Mouse (Mus musculus) CH12.LX (cell line): ENCODE measurements at regions not wholly inside any gene's neighbourhood (a gene's known extent, or its start where the extent isn't known, plus 50 kb on each side); places are given as distances from the start of the nearest gene placed in this dataset.
"Not testable (repeated sequence)": the region's sequence is repeated elsewhere in the genome, so short reads cannot be mapped to it uniquely, and the experiment has no call there.

Experiments
- DNase-seq: peaks from one replicate; pipeline ENCODE4 v3.0.0-alpha.2; 2013; ENCODE audit errors: extremely low read depth
- H3K27ac ChIP-seq: 2 replicates; pipeline ENCODE4 v1.5.1; 2012; ENCODE audit warnings: low read depth, mild to moderate bottlenecking, control low read depth, moderate library complexity; ENCODE audit not compliant: insufficient read depth
- H3K27me3 ChIP-seq: replicated peaks from 2 replicates; pipeline ENCODE3; 2012; ENCODE audit warnings: inconsistent platforms
- H3K36me3 ChIP-seq, 2 experiments: replicated peaks in 1 of 2; 2 replicates each; pipeline versions ENCODE3 to v1.6.1; 2012; ENCODE audit warnings: inconsistent platforms in 1 of 2, low read length in 1 of 2, mild to moderate bottlenecking in 1 of 2, mixed read lengths in 1 of 2, moderate library complexity in 1 of 2; ENCODE audit not compliant: control insufficient read depth in 1 of 2, insufficient read depth in 1 of 2
- H3K4me1 ChIP-seq, 2 experiments: 2 replicates each; pipeline ENCODE4 v1.6.1; 2012; ENCODE audit warnings: inconsistent platforms in 1 of 2, moderate library complexity in 1 of 2; ENCODE audit not compliant: insufficient read depth in 2 of 2, control insufficient read depth in 1 of 2
- H3K4me2 ChIP-seq: 2 replicates; pipeline ENCODE4 v1.6.1; 2012; ENCODE audit warnings: low read depth, mild to moderate bottlenecking, control low read depth; ENCODE audit not compliant: poor library complexity, insufficient read depth, severe bottlenecking
- H3K4me3 ChIP-seq, 3 experiments: fragments of 150-350 bp in 1 of 3; sonication (generic) in 1 of 3; replicated peaks in 1 of 3; 2 replicates each; pipeline versions ENCODE3 to v1.5.1; 2011 to 2012; ENCODE audit warnings: low read depth in 2 of 3, low read length in 2 of 3, mild to moderate bottlenecking in 2 of 3, moderate library complexity in 2 of 3, control low read depth in 1 of 3, improper control_type of control experiment in 1 of 3, inconsistent platforms in 1 of 3, mixed read lengths in 1 of 3; ENCODE audit not compliant: poor library complexity in 1 of 3
- H3K79me2 ChIP-seq: replicated peaks from 2 replicates; pipeline ENCODE4 v1.6.1; 2012; ENCODE audit warnings: mild to moderate bottlenecking, moderate library complexity; ENCODE audit not compliant: control insufficient read depth, poor library complexity, insufficient read depth, severe bottlenecking; ENCODE audit errors: extremely low read depth
- H3K9ac ChIP-seq: 2 replicates; pipeline ENCODE4 v1.6.1; 2012; ENCODE audit warnings: low read depth, mild to moderate bottlenecking, control low read depth, moderate library complexity; ENCODE audit not compliant: insufficient read depth
- H3K9me3 ChIP-seq: replicated peaks from 2 replicates; pipeline ENCODE3; 2012; ENCODE audit warnings: low read length, inconsistent platforms, mixed read lengths
- MAFK ChIP-seq: IDR thresholded peaks from 2 replicates; pipeline ENCODE4 v1.6.1; 2011; ENCODE audit warnings: low read length, improper control_type of control experiment; ENCODE audit not compliant: insufficient replicate concordance
- PAX5 ChIP-seq: IDR thresholded peaks from 2 replicates; pipeline ENCODE4 v1.6.1; 2012; ENCODE audit warnings: low read length, inconsistent platforms, mixed read lengths
- RCOR1 ChIP-seq: conservative IDR thresholded peaks from 2 replicates; pipeline ENCODE4 v1.6.1; 2012; ENCODE audit warnings: low read depth, mild to moderate bottlenecking, inconsistent platforms, low read length, improper control_type of control experiment
- ZC3H11A ChIP-seq: IDR thresholded peaks from 2 replicates; pipeline ENCODE4 v1.6.1; 2012; ENCODE audit warnings: low read depth, mild to moderate bottlenecking, inconsistent platforms, low read length, improper control_type of control experiment
- ZMIZ1 ChIP-seq: IDR thresholded peaks from 2 replicates; pipeline ENCODE4 v1.6.1; 2012; ENCODE audit warnings: low read depth, mild to moderate bottlenecking, inconsistent platforms, low read length, improper control_type of control experiment
- ZNF384 ChIP-seq: IDR thresholded peaks from 2 replicates; pipeline ENCODE4 v1.6.1; 2012; ENCODE audit warnings: low read depth, low read length, improper control_type of control experiment, inconsistent platforms
- dilution Hi-C: fragments of 300-500 bp; cut with MboI; formaldehyde crosslinking; loops from 2 replicates; pipeline ENCODE4 v1.14.3; 2020; ENCODE audit warnings: low sequenced_read_pairs; ENCODE audit not compliant: extremely low pct_unique_long_range_greater_than_20kb, extremely low pct_ligation_motif_present
- in situ Hi-C: fragments of 300-500 bp; cut with MboI; formaldehyde crosslinking; loops from 3 replicates; pipeline ENCODE4 v1.14.3; 2019; ENCODE audit warnings: low sequenced_read_pairs, low pct_ligation_motif_present, low pct_unique_long_range_greater_than_20kb, mixed read lengths

- in situ Hi-C loops, result no loop called here
- Histone ChIP-seq H3K4me3 (no peak overlapping the region), H3K27ac (no peak overlapping the region), H3K27me3 (no peaks in the 10 kb centered on the region), H3K9me3 (no peaks in the 10 kb centered on the region), H3K79me2 (no peaks in the 10 kb centered on the region), H3K36me3 (no peaks in the 10 kb centered on the region), H3K4me1 (no peaks in the 10 kb centered on the region), H3K4me2 (no peak overlapping the region), H3K9ac (no peak overlapping the region)
- DNase-seq, result no peak
- dilution Hi-C loops, result no loop called here
- TF ChIP-seq ZC3H11A (no peak), ZNF384 (no peak), MAFK (no peak), ZMIZ1 (no peak), PAX5 (no peak), RCOR1 (no peak)
These were observed 159.3 kb downstream of the Stard3nl start for GRCm38 (mm10) chr13:19236340-19236739.

- dilution Hi-C loops, result no loop called here
- H3K27ac ChIP-seq, result no peak overlapping the region
- no peak overlapping the region for H3K9ac ChIP-seq
- no peak overlapping the region for H3K4me3 ChIP-seq
- DNase-seq, result no peak
- no peaks in the 10 kb centered on the region for H3K9me3 ChIP-seq
- in situ Hi-C loops, result no loop called here
- H3K4me1 ChIP-seq, result no peaks in the 10 kb centered on the region
- no peaks in the 10 kb centered on the region for H3K36me3 ChIP-seq
- H3K27me3 ChIP-seq, result no peaks in the 10 kb centered on the region
- no peak for TF ChIP-seq ZMIZ1
- TF ChIP-seq, all 38 proteins: peak for 0
- no peaks in the 10 kb centered on the region for H3K79me2 ChIP-seq
- no peak overlapping the region for H3K4me2 ChIP-seq
These were observed 160.8 kb downstream of the Stard3nl start for GRCm38 (mm10) chr13:19234700-19235374.

GRCm38 (mm10) chr13:19220004-19220403 lies 175.6 kb downstream of the Stard3nl start:
- H3K27me3 ChIP-seq, DNase-seq, H3K9me3 ChIP-seq, H3K27ac ChIP-seq, in situ Hi-C loops, H3K4me3 ChIP-seq, H3K4me1 ChIP-seq, H3K9ac ChIP-seq, H3K4me2 ChIP-seq, dilution Hi-C loops, H3K36me3 ChIP-seq, H3K79me2 ChIP-seq: not testable (repeated sequence)

DNA sequence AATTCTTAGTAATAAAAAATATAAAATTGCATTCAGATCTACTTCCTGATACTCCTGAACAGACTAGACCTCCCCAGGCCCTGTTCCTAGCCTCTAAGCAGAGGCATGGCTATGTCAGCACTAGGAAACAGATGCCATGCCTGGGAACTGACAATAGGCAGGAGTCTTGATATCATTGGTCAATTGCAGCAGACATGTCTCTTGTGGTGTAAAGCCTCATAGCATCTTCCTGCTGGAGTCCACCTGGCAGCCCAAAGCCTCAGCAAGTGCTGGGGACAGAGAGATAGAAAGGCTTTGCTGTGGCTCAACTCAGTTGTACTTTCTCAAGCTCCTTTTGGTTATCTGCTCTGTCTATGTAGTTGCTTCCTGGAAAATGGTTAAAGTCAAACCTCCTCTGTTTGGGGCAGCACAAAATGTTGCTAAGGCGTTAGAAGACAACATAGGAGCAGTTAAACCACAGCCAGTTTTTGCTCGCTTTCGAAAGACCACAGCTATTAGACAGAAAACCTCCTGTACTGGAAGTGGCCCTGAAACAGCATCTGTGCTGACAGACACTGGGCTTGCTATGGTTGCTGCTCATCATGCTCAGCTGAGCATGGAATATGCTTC lies 176.1 kb downstream of the Stard3nl start:
- H3K27ac ChIP-seq, H3K9ac ChIP-seq, H3K27me3 ChIP-seq, dilution Hi-C loops, H3K4me3 ChIP-seq, in situ Hi-C loops, H3K4me1 ChIP-seq, H3K36me3 ChIP-seq, H3K4me2 ChIP-seq, H3K9me3 ChIP-seq, H3K79me2 ChIP-seq, DNase-seq: not testable (repeated sequence)
